Mouse (Mus musculus) embryonic facial prominence, embryonic 10.5 days (tissue): ENCODE data around the gene Pcgf1. TPM values are rescaled to one million over a fixed set of nuclear protein-coding genes. Genes with fewer than 3 reads are reported as not detected.
A peak's percentile ranks its signal among the peaks of the same experiment; 100 is the strongest.

ENCODE experiments used
- DNase-seq: peaks from one replicate; pipeline ENCODE4 v3.0.0-alpha.2; 2017; ENCODE audit warnings: low spot score
- H3K27ac ChIP-seq: fragments of 300-500 bp; sonication (generic); replicated peaks from 2 replicates; pipeline ENCODE4 v1.5.1; 2016; ENCODE audit warnings: mild to moderate bottlenecking
- H3K27me3 ChIP-seq: fragments of 300-500 bp; sonication (generic); replicated peaks from 2 replicates; pipeline ENCODE4 v1.6.1; 2016; ENCODE audit warnings: low read depth, mild to moderate bottlenecking; ENCODE audit not compliant: poor library complexity, severe bottlenecking
- H3K36me3 ChIP-seq: fragments of 300-500 bp; sonication (generic); replicated peaks from 2 replicates; pipeline ENCODE4 v1.6.1; 2016; ENCODE audit warnings: mild to moderate bottlenecking, moderate library complexity
- H3K4me1 ChIP-seq: fragments of 300-500 bp; sonication (generic); 2 replicates; pipeline ENCODE4 v1.6.1; 2016
- H3K4me3 ChIP-seq: fragments of 300-500 bp; sonication (generic); 2 replicates; pipeline ENCODE4 v1.5.1; 2016; ENCODE audit warnings: mild to moderate bottlenecking, moderate library complexity
- H3K9me3 ChIP-seq: fragments of 300-500 bp; sonication (generic); 2 replicates; pipeline ENCODE4 v1.6.1; 2016; ENCODE audit warnings: mild to moderate bottlenecking
- WGBS: fragments of 180-500 bp; shearing (Covaris S2); methylation state at CpG from one replicate; pipeline ENCODE4 v1.1.7; 2016; 5-methylcytosine and 5-hydroxymethylcytosine counted together
- polyA plus RNA-seq: library from polyadenylated mRNA; unstranded; fragments of >200 nt; fragmentation: Nextera tagmentation; extraction: Ambion mirVana; gene quantifications from 2 replicates; pipeline ENCODE4 v1.2.1, GENCODE M21; 2016

Pcgf1 gene
- polyA plus RNA-seq, 1 experiment from 2014 or later = 49.5 TPM

GRCm38 (mm10) chr6:83108762-83109668 lies 31.3 kb downstream of the Pcgf1 start, which contains the start of gene Mrpl53:
Gene Mrpl53 (plus strand): TSS chr6:83109040.
- Histone ChIP-seq H3K36me3 (peaks cover 28% of the 10 kb centered on the region), H3K27ac (peak within 1 kb of the TSS; percentile 95), H3K27me3 (no peaks in the 10 kb centered on the region; the same call in 1 of the 2 replicates), H3K4me1 (peaks cover 25% of the 10 kb centered on the region), H3K4me3 (peak within 1 kb of the TSS; percentile 95), H3K9me3 (no peaks in the 10 kb centered on the region)
- DNase-seq = peak; percentile 84
- WGBS = under 1% methylated on average over 76 of the region's 76 CpGs

- H3K27ac ChIP-seq = no peak overlapping the region
- peaks cover 20% of the 10 kb centered on the region for H3K36me3 ChIP-seq
- WGBS = 93% methylated on average over 4 of the region's 4 CpGs
- H3K27me3 ChIP-seq = no peaks in the 10 kb centered on the region
- no peaks in the 10 kb centered on the region for H3K9me3 ChIP-seq
- no peak for DNase-seq
- H3K4me1 ChIP-seq = peaks cover 42% of the 10 kb centered on the region
- no peak overlapping the region for H3K4me3 ChIP-seq
Observed at GRCm38 (mm10) chr6:83111510-83112136, 34.0 kb downstream of the Pcgf1 start.

- peaks cover 50% of the 10 kb centered on the region for H3K36me3 ChIP-seq
- H3K27ac ChIP-seq = peak within 1 kb of the TSS; percentile 91
- WGBS = 2% methylated on average over 58 of the region's 58 CpGs
- peak; percentile 96 for DNase-seq
- H3K9me3 ChIP-seq = no peaks in the 10 kb centered on the region
- H3K27me3 ChIP-seq = no peaks in the 10 kb centered on the region
- H3K4me3 ChIP-seq = peak within 1 kb of the TSS; percentile 92
- peaks cover 50% of the 10 kb centered on the region for H3K4me1 ChIP-seq
Observed at GRCm38 (mm10) chr6:83115011-83115671, 37.5 kb downstream of the Pcgf1 start, which contains the start of gene Mogs. Gene Mogs (plus strand): TSS chr6:83115496.

- no peak for DNase-seq
- H3K27ac ChIP-seq = peak overlapping the region; percentile 91
- peaks cover 56% of the 10 kb centered on the region for H3K4me1 ChIP-seq
- peaks cover 45% of the 10 kb centered on the region for H3K36me3 ChIP-seq
- H3K4me3 ChIP-seq = peak overlapping the region; percentile 92
- no peaks in the 10 kb centered on the region for H3K27me3 ChIP-seq
- H3K9me3 ChIP-seq = no peaks in the 10 kb centered on the region
- 2% methylated on average over 48 of the region's 48 CpGs for WGBS
Observed at GRCm38 (mm10) chr6:83115682-83116372, 38.2 kb downstream of the Pcgf1 start.

GRCm38 (mm10) chr6:83116373-83117164 lies 38.9 kb downstream of the Pcgf1 start:
- Histone ChIP-seq H3K4me3 (peak overlapping the region; percentile 92), H3K4me1 (peaks cover 56% of the 10 kb centered on the region), H3K27ac (peak overlapping the region; percentile 91), H3K27me3 (no peaks in the 10 kb centered on the region), H3K36me3 (peaks cover 38% of the 10 kb centered on the region), H3K9me3 (no peaks in the 10 kb centered on the region)
- 84% methylated on average over 11 of the region's 11 CpGs for WGBS
- no peak for DNase-seq

GRCm38 (mm10) chr6:83117165-83117438 lies 39.4 kb downstream of the Pcgf1 start:
- Histone ChIP-seq H3K4me1 (peaks cover 61% of the 10 kb centered on the region), H3K4me3 (peak overlapping the region; percentile 92)
- 87% methylated on average over 4 of the region's 4 CpGs for WGBS

GRCm38 (mm10) chr6:83117616-83118015 lies 39.9 kb downstream of the Pcgf1 start:
- H3K27me3 ChIP-seq = no peaks in the 10 kb centered on the region
- no peaks in the 10 kb centered on the region for H3K9me3 ChIP-seq
- 91% methylated on average over 13 of the region's 13 CpGs for WGBS
- no peak for DNase-seq
- peak overlapping the region; percentile 21; the same call in 1 of the 2 replicates for H3K27ac ChIP-seq
- H3K4me1 ChIP-seq = peaks cover 66% of the 10 kb centered on the region
- peaks cover 38% of the 10 kb centered on the region for H3K36me3 ChIP-seq
- peak overlapping the region; percentile 92; the same call in 1 of the 2 replicates for H3K4me3 ChIP-seq

More at GRCm38 (mm10) chr6:83117165-83117438, 39.4 kb downstream of the Pcgf1 start:
- no peaks in the 10 kb centered on the region for H3K9me3 ChIP-seq
- peaks cover 38% of the 10 kb centered on the region for H3K36me3 ChIP-seq
- H3K27ac ChIP-seq = peak overlapping the region; percentile 21; the same call in 1 of the 2 replicates
- H3K27me3 ChIP-seq = no peaks in the 10 kb centered on the region
- DNase-seq = no peak

GRCm38 (mm10) chr6:83118369-83118768 lies 40.7 kb downstream of the Pcgf1 start:
- peak overlapping the region; percentile 92; the same call in 1 of the 2 replicates for H3K4me3 ChIP-seq
- no peaks in the 10 kb centered on the region for H3K27me3 ChIP-seq
- DNase-seq = no peak
- WGBS = 88% methylated on average over 11 of the region's 11 CpGs
- H3K4me1 ChIP-seq = peaks cover 73% of the 10 kb centered on the region
- no peaks in the 10 kb centered on the region for H3K9me3 ChIP-seq
- H3K27ac ChIP-seq = peak overlapping the region; percentile 21; the same call in 1 of the 2 replicates
- H3K36me3 ChIP-seq = peaks cover 41% of the 10 kb centered on the region

GRCm38 (mm10) chr6:83118825-83119733 lies 41.4 kb downstream of the Pcgf1 start:
- no peaks in the 10 kb centered on the region for H3K27me3 ChIP-seq
- H3K36me3 ChIP-seq = peaks cover 41% of the 10 kb centered on the region
- 85% methylated on average over 14 of the region's 14 CpGs for WGBS
- no peak for DNase-seq
- peaks cover 81% of the 10 kb centered on the region for H3K4me1 ChIP-seq
- peak overlapping the region; percentile 83; the same call in 1 of the 2 replicates for H3K4me3 ChIP-seq
- no peaks in the 10 kb centered on the region for H3K9me3 ChIP-seq
- peak overlapping the region; percentile 99 for H3K27ac ChIP-seq

- H3K27me3 ChIP-seq = no peaks in the 10 kb centered on the region
- H3K36me3 ChIP-seq = peaks cover 41% of the 10 kb centered on the region
- no peaks in the 10 kb centered on the region for H3K9me3 ChIP-seq
- WGBS = 78% methylated on average over 7 of the region's 7 CpGs
- H3K27ac ChIP-seq = peak overlapping the region; percentile 99
- peaks cover 83% of the 10 kb centered on the region for H3K4me1 ChIP-seq
- peak; percentile 18 for DNase-seq
- peak overlapping the region; percentile 83 for H3K4me3 ChIP-seq
Observed at GRCm38 (mm10) chr6:83119734-83120051, 42.0 kb downstream of the Pcgf1 start.
